Mouse (Mus musculus): ENCODE data around the gene Lrrc43. TPM values are rescaled to one million over a fixed set of nuclear protein-coding genes. Genes with fewer than 3 reads are reported as not detected.

The Lrrc43 gene
- polyA plus RNA-seq, 1 experiment from 2014 or later = not detected

GRCm38 (mm10) chr5:123487659-123488395, 1.3 kb upstream of the Lrrc43 start:
- Histone ChIP-seq H3K4me2 (ENCODE audit: low read depth, low read length) (no peak overlapping the region), H3K4me1 (ENCODE audit: insufficient read depth) (no peaks in the 10 kb centered on the region), H3K27ac (ENCODE audit: low read depth) (no peak overlapping the region), H3K36me3 (replicated peaks; ENCODE audit: insufficient read depth, low read length) (no peaks in the 10 kb centered on the region), H3K9me3 (ENCODE audit: low read length) (no peaks in the 10 kb centered on the region), H3K9ac (replicated peaks) (no peak overlapping the region), H3K27me3 (ENCODE audit: insufficient read depth, low read length) (peaks cover 5% of the 10 kb centered on the region; the same call in 1 of the 2 replicates), H3K4me3 (ENCODE audit: low read depth, low read length) (no peak overlapping the region)
- TF ChIP-seq EP300 (IDR thresholded peaks at IDR 0.05; ENCODE audit: low read depth) (no peak), CTCF (IDR thresholded peaks at IDR 0.05; ENCODE audit: low read depth) (no peak)
- DNase-seq (no peak), ATAC-seq (no peak)
- 55% methylated on average over 11 of the region's 11 CpGs for WGBS (ENCODE audit: insufficient replicate concordance)

DNA sequence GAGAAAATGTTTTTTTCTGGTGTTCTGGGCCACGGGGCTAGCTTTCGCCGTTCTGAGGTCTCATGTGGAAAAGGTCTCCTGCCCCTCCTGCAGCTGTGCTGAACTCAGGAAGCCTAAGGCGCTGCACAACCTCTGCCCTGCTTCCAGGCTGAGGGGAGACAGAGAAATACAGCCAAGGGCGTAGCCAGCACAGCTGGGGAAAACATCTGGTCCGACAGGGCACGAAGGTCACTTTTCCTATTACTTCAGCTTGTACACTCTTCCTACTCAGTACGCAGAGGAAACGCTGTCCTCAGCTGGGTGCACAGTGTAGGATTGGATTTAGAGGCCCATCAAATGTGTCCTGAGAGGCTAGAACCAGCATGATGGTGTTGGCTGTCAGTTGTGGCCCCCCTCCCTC, 830 bp downstream of the Lrrc43 start:
- DNase-seq (no peak), ATAC-seq (no peak)
- Histone ChIP-seq H3K36me3 (replicated peaks; ENCODE audit: insufficient read depth, low read length) (no peaks in the 10 kb centered on the region), H3K4me3 (ENCODE audit: low read depth, low read length) (no peak overlapping the region), H3K4me1 (ENCODE audit: insufficient read depth) (no peaks in the 10 kb centered on the region), H3K27me3 (ENCODE audit: insufficient read depth, low read length) (peaks cover 5% of the 10 kb centered on the region; the same call in 1 of the 2 replicates), H3K9ac (replicated peaks) (no peak overlapping the region), H3K27ac (ENCODE audit: low read depth) (no peak overlapping the region), H3K9me3 (ENCODE audit: low read length) (no peaks in the 10 kb centered on the region), H3K4me2 (ENCODE audit: low read depth, low read length) (no peak overlapping the region)
- TF ChIP-seq CTCF (IDR thresholded peaks at IDR 0.05; ENCODE audit: low read depth) (no peak), EP300 (IDR thresholded peaks at IDR 0.05; ENCODE audit: low read depth) (no peak)
- WGBS (ENCODE audit: insufficient replicate concordance) = 42% methylated on average over 9 of the region's 9 CpGs

DNA sequence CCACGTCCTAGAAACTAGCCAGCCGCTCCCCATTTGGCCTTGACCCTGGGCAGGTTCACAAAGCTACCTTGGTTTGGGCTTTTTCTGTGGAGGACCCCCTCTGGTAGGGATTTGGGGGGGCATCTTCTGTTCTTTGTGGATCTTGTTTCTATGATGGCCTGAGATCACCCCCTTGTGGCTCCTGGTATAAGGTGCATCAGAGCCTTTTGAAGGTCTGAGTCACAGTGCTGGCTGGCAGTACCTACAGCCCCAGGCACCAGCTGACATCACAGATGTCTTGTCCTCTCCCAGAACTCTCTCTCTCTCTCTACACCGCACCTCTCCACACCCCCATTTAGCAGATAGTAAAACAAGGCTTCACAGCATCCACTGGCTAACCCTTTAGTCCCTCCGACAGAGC, 10.6 kb downstream of the Lrrc43 start:
- H3K27me3 ChIP-seq (ENCODE audit: insufficient read depth, low read length) = no peaks in the 10 kb centered on the region; the same call in 1 of the 2 replicates
- peak; percentile 59 for TF ChIP-seq CTCF (IDR thresholded peaks at IDR 0.05; ENCODE audit: low read depth)
- TF ChIP-seq EP300 (IDR thresholded peaks at IDR 0.05; ENCODE audit: low read depth) = no peak
- 34% methylated on average over 4 of the region's 4 CpGs for WGBS (ENCODE audit: insufficient replicate concordance)

DNA sequence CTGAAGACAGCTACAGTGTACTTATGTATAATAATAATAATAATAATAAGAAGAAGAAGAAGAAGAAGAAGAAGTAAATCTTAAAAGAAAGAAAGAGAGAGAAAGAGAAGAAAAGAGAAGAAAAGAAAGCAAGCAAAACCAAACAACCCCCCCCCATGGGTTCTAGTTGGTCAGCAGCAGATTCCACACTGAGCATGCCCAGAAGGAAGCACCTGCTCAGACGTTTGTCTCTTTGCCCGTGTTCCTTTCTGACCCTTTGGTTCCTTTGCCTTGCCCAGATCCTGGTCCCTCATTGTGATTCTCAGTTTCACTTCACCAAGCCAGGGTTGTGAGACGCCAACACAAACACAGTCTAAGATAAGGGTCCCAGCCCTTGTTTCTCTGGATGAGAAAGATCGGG, 12.9 kb downstream of the Lrrc43 start:
- ATAC-seq = no peak
- Histone ChIP-seq H3K4me1 (ENCODE audit: insufficient read depth) (peaks cover 4% of the 10 kb centered on the region; the same call in 1 of the 2 replicates), H3K9ac (replicated peaks) (no peak overlapping the region), H3K4me3 (ENCODE audit: low read depth, low read length) (no peak overlapping the region), H3K27ac (ENCODE audit: low read depth) (no peak overlapping the region), H3K27me3 (ENCODE audit: insufficient read depth, low read length) (peaks cover 10% of the 10 kb centered on the region), H3K36me3 (replicated peaks; ENCODE audit: insufficient read depth, low read length) (no peaks in the 10 kb centered on the region), H3K4me2 (ENCODE audit: low read depth, low read length) (no peak overlapping the region), H3K9me3 (ENCODE audit: low read length) (no peaks in the 10 kb centered on the region)
- no peak for TF ChIP-seq EP300 (IDR thresholded peaks at IDR 0.05; ENCODE audit: low read depth)
- TF ChIP-seq CTCF (IDR thresholded peaks at IDR 0.05; ENCODE audit: low read depth) = no peak
- no peak for DNase-seq
- 58% methylated on average over 4 of the region's 4 CpGs for WGBS (ENCODE audit: insufficient replicate concordance)

More for the DNA sequence above, 10.6 kb downstream of the Lrrc43 start:
- no peak overlapping the region for H3K4me3 ChIP-seq (ENCODE audit: low read depth, low read length)
- no peaks in the 10 kb centered on the region for H3K9me3 ChIP-seq (ENCODE audit: low read length)
- H3K27ac ChIP-seq (ENCODE audit: low read depth) = no peak overlapping the region
- H3K36me3 ChIP-seq (replicated peaks; ENCODE audit: insufficient read depth, low read length) = no peaks in the 10 kb centered on the region
- H3K4me1 ChIP-seq (ENCODE audit: insufficient read depth) = peaks cover 4% of the 10 kb centered on the region; the same call in 1 of the 2 replicates
- no peak for ATAC-seq
- no peak overlapping the region for H3K9ac ChIP-seq (replicated peaks)
- no peak overlapping the region for H3K4me2 ChIP-seq (ENCODE audit: low read depth, low read length)
- no peak for DNase-seq

DNA sequence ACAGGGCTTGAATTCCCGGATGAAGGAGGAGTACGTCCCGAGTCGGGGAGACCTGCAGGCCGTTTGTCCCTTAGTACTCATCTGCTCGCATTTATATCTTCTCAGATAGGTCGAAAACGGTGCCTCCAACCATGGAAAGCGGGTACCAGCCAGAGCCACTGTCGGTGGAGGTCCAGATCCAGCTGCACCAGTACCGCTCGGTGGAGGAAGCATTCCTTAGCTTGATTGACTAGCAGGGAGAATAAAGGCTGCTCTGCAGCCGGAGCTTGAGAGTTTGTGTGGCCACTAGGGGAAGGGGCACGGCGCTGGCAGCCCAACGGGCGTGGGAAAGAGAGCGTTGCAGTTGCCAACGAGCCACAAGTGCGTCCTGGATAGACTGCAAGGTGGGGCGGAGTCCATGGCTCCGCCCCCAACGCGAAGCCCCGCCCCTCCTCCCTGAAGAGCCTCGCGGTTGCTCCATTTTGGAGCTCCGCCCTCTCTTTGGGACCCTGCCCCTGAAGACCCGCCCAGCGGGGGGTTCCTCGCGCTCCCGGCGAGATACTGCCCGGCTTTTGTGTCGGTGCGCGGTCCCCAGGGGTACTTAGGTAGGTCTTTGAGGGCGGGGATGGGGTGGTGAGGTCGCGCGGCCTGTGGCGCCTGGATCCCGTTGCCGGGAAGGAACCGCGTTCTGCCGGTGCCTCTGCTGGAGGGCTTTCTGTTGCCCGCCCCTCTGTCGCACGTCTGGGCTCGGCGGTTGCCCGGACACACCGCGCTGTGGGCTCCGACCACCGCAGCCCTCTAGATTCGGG, 19.0 kb downstream of the Lrrc43 start:
- peaks cover 42% of the 10 kb centered on the region for H3K27me3 ChIP-seq (ENCODE audit: insufficient read depth, low read length)

GRCm38 (mm10) chr5:123508921-123509320, 19.8 kb downstream of the Lrrc43 start:
- no peaks in the 10 kb centered on the region for H3K9me3 ChIP-seq (ENCODE audit: low read length)

More for the DNA sequence above, 19.0 kb downstream of the Lrrc43 start:
- peak; percentile 83 for DNase-seq
- H3K27ac ChIP-seq (ENCODE audit: low read depth) = no peak overlapping the region
- no peaks in the 10 kb centered on the region for H3K9me3 ChIP-seq (ENCODE audit: low read length)
- 1% methylated on average over 59 of the region's 59 CpGs for WGBS (ENCODE audit: insufficient replicate concordance)
- H3K9ac ChIP-seq (replicated peaks) = no peak overlapping the region
- H3K4me1 ChIP-seq (ENCODE audit: insufficient read depth) = peaks cover 13% of the 10 kb centered on the region; the same call in 1 of the 2 replicates
- H3K4me2 ChIP-seq (ENCODE audit: low read depth, low read length) = peak overlapping the region; percentile 88
- TF ChIP-seq CTCF (IDR thresholded peaks at IDR 0.05; ENCODE audit: low read depth) (peak; percentile 23), EP300 (IDR thresholded peaks at IDR 0.05; ENCODE audit: low read depth) (no peak)
- peak overlapping the region; percentile 54 for H3K4me3 ChIP-seq (ENCODE audit: low read depth, low read length)
- peak; percentile 83 for ATAC-seq
- H3K36me3 ChIP-seq (replicated peaks; ENCODE audit: insufficient read depth, low read length) = peaks cover 2% of the 10 kb centered on the region; the same call in 1 of the 2 replicates

More at GRCm38 (mm10) chr5:123508921-123509320, 19.8 kb downstream of the Lrrc43 start:
- no peak for DNase-seq
- WGBS (ENCODE audit: insufficient replicate concordance) = 13% methylated on average over 12 of the region's 12 CpGs
- TF ChIP-seq EP300 (IDR thresholded peaks at IDR 0.05; ENCODE audit: low read depth) = no peak
- TF ChIP-seq CTCF (IDR thresholded peaks at IDR 0.05; ENCODE audit: low read depth) = no peak
- Histone ChIP-seq H3K36me3 (replicated peaks; ENCODE audit: insufficient read depth, low read length) (peaks cover 2% of the 10 kb centered on the region; the same call in 1 of the 2 replicates), H3K9ac (replicated peaks) (no peak overlapping the region), H3K4me1 (ENCODE audit: insufficient read depth) (peaks cover 13% of the 10 kb centered on the region; the same call in 1 of the 2 replicates), H3K27ac (ENCODE audit: low read depth) (no peak overlapping the region), H3K27me3 (ENCODE audit: insufficient read depth, low read length) (peaks cover 42% of the 10 kb centered on the region), H3K4me3 (ENCODE audit: low read depth, low read length) (peak overlapping the region; percentile 54), H3K4me2 (ENCODE audit: low read depth, low read length) (peak overlapping the region; percentile 88)
- no peak for ATAC-seq

Data from liver, postnatal 0 days (tissue).